In the genomic region with DNA sequence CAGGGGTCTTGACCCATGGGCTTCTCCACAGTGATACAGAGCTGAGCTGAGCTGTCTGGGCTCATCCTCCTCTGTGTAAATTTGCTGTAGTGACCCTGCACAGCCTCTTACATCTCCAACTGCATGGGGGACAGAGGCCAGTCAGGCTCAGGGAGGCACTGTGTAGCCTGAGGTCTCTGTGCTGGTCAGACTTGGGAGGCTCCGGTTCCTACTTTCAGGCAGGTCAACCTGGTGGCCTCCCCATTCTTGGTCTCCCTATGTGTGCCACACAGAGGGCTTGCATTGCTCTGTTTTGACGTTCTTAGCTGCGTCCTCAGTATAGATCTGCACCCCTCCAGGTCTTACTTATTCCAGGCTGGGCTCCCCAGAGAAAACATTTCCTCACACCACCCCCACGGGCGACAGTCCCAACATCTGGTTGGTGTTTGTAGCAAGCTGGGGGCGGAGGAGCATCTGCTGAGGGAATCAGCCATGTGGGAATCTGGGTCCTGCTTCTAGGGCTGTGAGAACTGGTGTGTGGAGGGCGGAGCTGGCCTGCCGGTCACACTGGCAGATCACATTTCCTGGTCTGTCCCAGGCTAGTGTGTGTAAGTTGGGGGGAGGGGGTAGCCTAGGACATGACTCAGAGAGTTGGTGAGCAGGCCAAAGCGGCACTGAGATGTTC, we compare ENCODE assay signal across 7 mouse cellular contexts. TPM values are rescaled to one million over a fixed set of nuclear protein-coding genes. Genes with fewer than 3 reads are reported as not detected.
A peak's percentile ranks its signal among the peaks of the same experiment; 100 is the strongest.
DNase-seq lines count a peak whose midpoint lies in the region; ATAC-seq and TF ChIP-seq lines count a peak whose summit lies in the region.

No protein-coding gene starts in this region.

- TF ChIP-seq POLR2A in CH12.LX (IDR thresholded peaks at IDR 0.05; ENCODE audit: low read depth, low read length), result no peak

- no peaks in the 10 kb centered on the region for H3K36me3 ChIP-seq in CH12.LX (replicated peaks in 1 of 2; ENCODE audit: control insufficient read depth in 1 of 2, insufficient read depth in 1 of 2, low read length in 1 of 2)
- H3K36me3 ChIP-seq in lung, embryonic 14.5 days (ENCODE audit: insufficient read depth), result no peaks in the 10 kb centered on the region

- no peaks in the 10 kb centered on the region for H3K9me3 ChIP-seq in CH12.LX (replicated peaks; ENCODE audit: low read length)
- H3K9me3 ChIP-seq in lung, embryonic 14.5 days (ENCODE audit: low read depth, low read length), result no peaks in the 10 kb centered on the region

- H3K27me3 ChIP-seq in CH12.LX (replicated peaks), result no peaks in the 10 kb centered on the region
- H3K27me3 ChIP-seq in lung, embryonic 14.5 days (ENCODE audit: insufficient read depth, low read length), result no peaks in the 10 kb centered on the region

- no peak overlapping the region for H3K4me2 ChIP-seq in CH12.LX (ENCODE audit: insufficient read depth, low read depth, poor library complexity, severe bottlenecking)
- peak overlapping the region; percentile 40 for H3K4me2 ChIP-seq in lung, embryonic 14.5 days

- DNase-seq in CH12.LX (ENCODE audit: extremely low read depth), result peak; percentile 50
- DNase-seq in brain, adult 2 months (ENCODE audit: low read depth, low spot score), result peak; percentile 80
- DNase-seq in heart, adult 18-20 months, result peak; percentile 83 to 91
- peak; percentile 48 to 71 for DNase-seq in kidney, adult 8-10 months
- peak; percentile 89 for DNase-seq in lung, embryonic 14.5 days
- DNase-seq in spleen, postnatal 14 days (ENCODE audit: low spot score in 2 of 2), result no peak
- DNase-seq in T-cell, adult 2 months (ENCODE audit: low spot score), result no peak

- H3K79me2 ChIP-seq in CH12.LX (replicated peaks; ENCODE audit: control insufficient read depth, extremely low read depth, insufficient read depth, poor library complexity, severe bottlenecking), result no peaks in the 10 kb centered on the region

- no peak overlapping the region for H3K27ac ChIP-seq in CH12.LX (ENCODE audit: insufficient read depth, low read depth)
- H3K27ac ChIP-seq in lung, embryonic 14.5 days (ENCODE audit: low read depth), result peak overlapping the region; percentile 90

- no peak for TF ChIP-seq EP300 in CH12.LX (IDR thresholded peaks at IDR 0.05; ENCODE audit: low read length)

- no peak overlapping the region for H3K9ac ChIP-seq in CH12.LX (ENCODE audit: insufficient read depth, low read depth)
- 0 out of 2 replicates have a peak overlapping the region, but pooled peaks have one; percentile 11 for H3K9ac ChIP-seq in lung, embryonic 14.5 days

- 17% methylated on average over 9 of the region's 9 CpGs for WGBS in lung, embryonic 14.5 days

- no peak for TF ChIP-seq CTCF in CH12.LX (conservative IDR thresholded peaks at IDR 0.05 in 1 of 2, IDR thresholded peaks at IDR 0.05 in 1 of 2; ENCODE audit: low read depth in 2 of 2, low read length in 2 of 2)
- TF ChIP-seq CTCF in lung, embryonic 14.5 days (IDR thresholded peaks at IDR 0.05; ENCODE audit: low read depth), result no peak

- H3K4me1 ChIP-seq in CH12.LX (ENCODE audit: control insufficient read depth in 1 of 2, insufficient read depth in 2 of 2), result peaks cover 11 to 30% of the 10 kb centered on the region in 2 experiments
- H3K4me1 ChIP-seq in lung, embryonic 14.5 days (ENCODE audit: insufficient read depth), result peaks cover 25% of the 10 kb centered on the region

- in situ Hi-C loops in CH12.LX (cut with MboI; ENCODE audit: low pct_ligation_motif_present, low pct_unique_long_range_greater_than_20kb, low sequenced_read_pairs), result no loop called here

- no peak overlapping the region for H3K4me3 ChIP-seq in CH12.LX (replicated peaks in 1 of 3; ENCODE audit: low read depth in 2 of 3, low read length in 2 of 3, poor library complexity in 1 of 3)
- H3K4me3 ChIP-seq in lung, embryonic 14.5 days (ENCODE audit: low read depth, low read length), result no peak overlapping the region

- TF ChIP-seq RAD21 in CH12.LX (IDR thresholded peaks at IDR 0.05; ENCODE audit: low read depth, low read length), result no peak

- dilution Hi-C loops in CH12.LX (cut with MboI; ENCODE audit: extremely low pct_ligation_motif_present, extremely low pct_unique_long_range_greater_than_20kb, low sequenced_read_pairs), result no loop called here

- peak; percentile 95 for ATAC-seq in lung, embryonic 14.5 days (ENCODE audit: insufficient read depth)

TF ChIP-seq in CH12.LX, 34 proteins besides CTCF, POLR2A, EP300 and RAD21:
- TF ChIP-seq RCOR1 (conservative IDR thresholded peaks at IDR 0.05; ENCODE audit: low read depth, low read length) (no peak), SIN3A (IDR thresholded peaks at IDR 0.05; ENCODE audit: low read length) (no peak), BHLHE40 (IDR thresholded peaks at IDR 0.05; ENCODE audit: low read depth, low read length) (0 out of 2 replicates have a peak, but pooled peaks have one; percentile 7), ZKSCAN1 (IDR thresholded peaks at IDR 0.05; ENCODE audit: borderline replicate concordance, low read depth, low read length) (no peak), CHD2 (IDR thresholded peaks at IDR 0.05; ENCODE audit: low read length) (0 out of 2 replicates have a peak, but pooled peaks have one; percentile 35), ELF1 (IDR thresholded peaks at IDR 0.05; ENCODE audit: low read depth, low read length) (0 out of 2 replicates have a peak, but pooled peaks have one; percentile 39)

RNA-seq across cellular contexts. Expression of gene Notch1, which starts 9.0 kb away (rescaled TPM):
- total RNA-seq in CH12.LX (2012; rRNA removed) (11.4 and 13.1 TPM in 2 replicates), CH12.LX (2014; rRNA removed) (0.86 and 0.98 TPM in 2 replicates)
- 2.7 and 3.8 TPM in 2 replicates for polyA plus RNA-seq in CH12.LX (2012; ENCODE audit: insufficient read length, low read depth)
- total RNA-seq in heart, adult 18-20 months (2021), result 10 to 100 TPM; 29.8 to 30.5 TPM
- 37.7 and 44.0 TPM in 2 replicates for polyA plus RNA-seq in lung, embryonic 14.5 days (2014; fragmentation: Nextera tagmentation; extraction: Ambion mirVana)

RNA-seq across cellular contexts. Expression of gene Egfl7, which starts 54.3 kb away (rescaled TPM):
- total RNA-seq in CH12.LX (2012; rRNA removed) (35.0 and 39.3 TPM in 2 replicates), CH12.LX (2014; rRNA removed) (18.9 and 20.1 TPM in 2 replicates)
- polyA plus RNA-seq in CH12.LX (2012; ENCODE audit: insufficient read length, low read depth), result 21.4 and 24.7 TPM in 2 replicates
- 10 to 100 TPM; 94.2 to 94.8 TPM for total RNA-seq in heart, adult 18-20 months (2021)
- 269 and 311 TPM in 2 replicates for polyA plus RNA-seq in lung, embryonic 14.5 days (2014; fragmentation: Nextera tagmentation; extraction: Ambion mirVana)

Comparison
In these comparisons a context has a peak if more than half of its experiments do, and no peak if none do; other contexts are left out.
1. DNase-seq: peak in CH12.LX (single experiment), brain, adult 2 months (single experiment), heart, adult 18-20 months (2 of 2), kidney, adult 8-10 months (2 of 2) and lung, embryonic 14.5 days (single experiment); none in spleen, postnatal 14 days (0 of 2) and T-cell, adult 2 months (single experiment).